Mouse (Mus musculus) inflammation-experienced regulatory T-cells, adult 16 weeks (primary cell): ENCODE measurements around the gene Atic. TPM values are rescaled to one million over a fixed set of nuclear protein-coding genes. Genes with fewer than 3 reads are reported as not detected.

Experiments
- polyA plus RNA-seq: library from polyadenylated mRNA; unstranded; fragments of 100-300 nt; shearing (Covaris generic); gene quantifications from one replicate; pipeline ENCODE4 v1.2.1, GENCODE M21; 2017

The Atic gene
- 25.7 TPM for polyA plus RNA-seq

DNA sequence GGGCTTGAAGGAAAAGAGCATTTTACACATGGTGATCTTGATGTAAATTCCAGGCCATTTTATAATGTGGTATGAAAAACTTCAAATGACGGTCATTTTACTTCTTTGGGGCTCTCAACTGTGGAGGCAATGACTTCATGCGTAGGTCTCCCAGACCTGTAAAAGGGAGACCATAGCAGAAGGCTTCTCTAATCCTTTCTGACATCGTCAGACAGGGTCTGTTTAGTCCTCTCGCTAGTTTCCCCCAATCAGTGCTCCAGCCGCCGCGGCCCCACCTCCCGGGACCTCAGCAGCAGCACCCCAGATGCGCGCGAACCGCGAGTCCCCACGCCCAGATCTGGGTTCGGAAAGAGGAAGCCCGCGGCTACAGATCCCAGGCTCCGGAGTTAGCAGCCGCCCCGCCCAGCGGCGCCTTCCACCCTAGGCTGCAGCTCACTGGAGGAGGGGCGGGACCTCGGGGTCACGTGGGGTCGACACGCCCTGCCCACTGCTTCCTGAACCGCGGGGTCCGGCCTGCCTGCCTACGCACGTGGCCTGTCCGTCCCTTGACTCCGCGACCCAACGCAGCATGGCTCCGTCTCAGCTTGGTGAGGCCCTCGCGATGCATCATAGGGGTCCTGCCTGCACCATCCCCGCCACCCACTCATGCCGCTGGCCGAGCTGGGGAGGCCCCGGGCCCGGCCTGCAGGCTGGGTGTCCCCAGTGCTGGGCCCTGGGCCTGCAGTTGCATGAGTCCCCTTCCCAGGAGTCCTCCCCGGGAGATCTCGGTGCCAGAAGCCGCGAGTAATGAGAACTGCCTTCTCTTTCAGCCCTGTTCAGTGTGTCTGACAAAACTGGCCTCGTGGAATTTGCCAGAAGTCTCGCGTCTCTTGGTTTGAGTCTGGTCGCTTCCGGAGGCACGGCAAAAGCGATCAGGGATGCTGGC lies at the start of gene Atic:
Atic (plus strand) TSS at position 463 of the 925 bp plus-strand sequence.

Other genes starting within 250 kb of the Atic start
- gene Abca12, start 142.2 kb upstream of the Atic start, polyA plus RNA-seq: not detected
- 0.45 TPM for gene Fn1, start 96.0 kb downstream of the Atic start, polyA plus RNA-seq